Mouse (Mus musculus) thymus, postnatal 36 days (tissue): Measurements from ENCODE around the gene Olfr285.

Experiments used
- DNase-seq, 2 experiments: peaks; one replicate each; pipeline ENCODE4 v3.0.0; 2022; ENCODE audit warnings: mixed read lengths in 2 of 2

Gene Olfr285

DNA sequence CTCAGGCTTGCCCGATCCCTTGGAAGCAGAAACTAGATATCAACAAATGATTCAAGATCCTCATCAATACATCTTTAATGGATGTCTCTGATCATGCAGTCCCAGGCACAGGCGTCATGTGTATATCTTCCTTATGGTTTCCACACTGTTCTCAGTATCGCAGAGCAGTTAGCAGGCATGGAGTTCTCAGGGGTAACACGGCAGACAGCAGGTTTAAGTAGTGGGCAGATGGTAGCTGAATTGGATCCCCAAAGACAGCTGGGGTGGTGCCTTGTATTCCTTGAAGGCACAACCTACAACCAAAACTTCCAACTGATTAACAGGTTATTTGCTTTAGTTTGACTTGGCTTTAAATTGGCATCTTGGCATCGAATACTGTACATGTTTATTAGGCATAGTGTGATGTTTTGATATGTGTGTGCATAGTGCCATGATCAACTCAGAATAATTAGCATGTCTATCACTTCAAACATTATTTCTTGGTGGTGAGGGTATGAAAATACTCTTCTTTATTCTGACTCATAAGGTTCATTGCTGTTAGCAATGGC, at the start of gene Olfr285:
Gene Olfr285 (minus strand): TSS at position 177 of the 548 bp plus-strand sequence.
- no peak for DNase-seq

DNA sequence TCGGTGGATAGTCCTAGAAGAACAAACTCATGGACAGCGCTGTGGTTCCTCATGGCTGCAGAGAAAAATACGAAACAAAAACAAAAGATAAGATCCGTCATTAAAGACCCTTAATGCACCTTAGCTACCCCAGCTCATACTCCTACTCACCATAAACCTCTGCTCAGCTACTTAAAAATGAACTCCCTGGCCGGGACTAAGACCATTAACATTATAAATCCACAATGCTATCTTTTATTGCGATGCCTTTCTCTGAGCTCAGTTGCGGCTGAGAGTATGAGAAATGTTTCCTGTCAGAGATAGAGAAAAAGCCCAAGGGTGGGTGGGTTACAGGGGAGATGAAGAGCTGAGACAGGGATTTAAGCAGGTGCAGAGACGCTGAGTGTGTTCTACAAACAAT, 23.7 kb upstream of the Olfr285 start, which contains the start of gene Olfr284:
Gene Olfr284 (minus strand): TSS at position 101 of the 400 bp plus-strand sequence.
- DNase-seq: no peak

DNA sequence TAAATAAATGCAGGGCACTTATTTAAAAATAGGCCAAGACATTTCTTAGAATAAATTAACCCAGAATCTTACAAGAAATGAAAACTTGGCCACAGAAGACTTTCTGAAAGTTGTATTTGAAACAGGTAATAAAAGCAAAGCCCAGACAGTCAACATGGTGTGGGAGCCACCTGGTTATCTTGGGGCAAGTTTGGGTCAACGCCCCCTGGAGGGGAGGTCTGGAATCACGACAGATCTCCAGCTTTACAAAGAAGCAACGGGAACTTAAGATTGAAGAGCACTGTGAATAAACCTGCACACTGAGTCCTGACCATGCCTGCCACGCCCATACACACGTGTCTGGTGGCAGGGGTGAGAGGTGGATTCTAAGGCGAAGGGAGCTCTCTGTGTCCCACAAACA, 1.4 kb downstream of the Olfr285 start:
- peak; percentile 5 to 8 for DNase-seq

DNA sequence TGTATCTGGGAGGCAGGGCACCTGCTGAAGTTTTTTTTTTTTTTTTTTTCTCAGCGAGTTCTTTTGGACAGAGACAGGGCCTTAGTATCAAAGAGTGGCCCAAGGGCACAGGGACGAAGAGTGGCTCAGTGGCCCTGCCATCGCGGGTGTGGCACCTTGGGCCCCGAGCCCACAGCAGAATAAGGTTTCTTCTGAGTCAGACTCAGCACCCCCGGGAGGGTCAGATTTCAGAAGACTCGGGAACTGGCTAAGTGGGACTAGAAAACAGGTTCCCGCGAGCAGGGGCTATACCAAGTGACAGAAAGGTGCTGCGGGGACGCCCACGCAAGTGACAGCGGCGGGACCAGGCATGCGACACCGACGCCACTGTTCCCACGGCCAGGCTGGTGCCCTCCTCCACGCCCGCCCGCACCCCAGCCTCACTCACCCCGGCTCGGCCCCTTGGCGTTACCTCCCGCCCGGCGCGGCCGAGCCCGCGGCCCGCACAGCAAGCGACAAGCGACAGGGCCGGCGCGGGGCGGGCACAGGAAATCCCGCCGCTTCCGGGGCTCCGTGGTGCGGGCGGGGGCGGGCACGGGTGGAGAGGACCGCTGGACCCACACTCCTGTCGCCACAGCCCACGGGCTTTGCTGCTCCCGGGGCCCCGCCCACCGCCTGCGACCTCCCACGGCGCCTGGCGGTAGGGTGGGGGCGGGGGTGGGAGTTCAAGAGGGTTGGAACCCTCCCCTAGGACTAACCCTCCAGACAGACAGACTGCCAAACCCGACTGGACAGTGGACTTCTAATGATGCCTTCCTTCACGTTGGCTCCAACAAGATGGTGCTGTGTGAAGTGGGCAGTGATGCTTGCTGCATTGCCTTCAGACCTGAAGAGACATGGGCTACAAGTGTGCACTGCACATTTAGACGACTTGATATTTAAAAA, 21.3 kb downstream of the Olfr285 start, which contains the start of gene Zfp641:
Gene Zfp641 (minus strand): TSS at position 534 of the 924 bp plus-strand sequence.
- DNase-seq: peak in 1 of 2 experiments; percentile 11

GRCm38 (mm10) chr15:98293651-98294050, 23.5 kb downstream of the Olfr285 start:
- DNase-seq: no peak

GRCm38 (mm10) chr15:98288566-98288965, 28.6 kb downstream of the Olfr285 start:
- peak; percentile 25 to 49 for DNase-seq

- no peak for DNase-seq
Measured at GRCm38 (mm10) chr15:98286418-98286817, 30.7 kb downstream of the Olfr285 start.
